Mouse (Mus musculus) gastrocnemius, adult 2 months (tissue): ENCODE results near the gene Slc1a1. TPM values are rescaled to one million over a fixed set of nuclear protein-coding genes. Genes with fewer than 3 reads are reported as not detected.
A peak's percentile ranks its signal among the peaks of the same experiment; 100 is the strongest.

Experiments used
- DNase-seq: peaks from one replicate; pipeline ENCODE4 v3.0.0; 2022
- H3K27ac ChIP-seq: fragments of 200-600 bp; 2 replicates; pipeline ENCODE4 v1.8.1; 2022; ENCODE audit warnings: mild to moderate bottlenecking
- H3K4me3 ChIP-seq: fragments of 200-600 bp; 2 replicates; pipeline ENCODE4 v1.8.1; 2022; ENCODE audit warnings: mild to moderate bottlenecking, moderate library complexity
- CTCF ChIP-seq: fragments of 200-600 bp; IDR thresholded peaks from 2 replicates; pipeline ENCODE4 v1.8.1; 2022; ENCODE audit warnings: antibody characterized with exemption, mild to moderate bottlenecking, moderate library complexity
- intact Hi-C: fragments of 180-260 bp; cut with DNase I; formaldehyde crosslinking; loops from one replicate; pipeline ENCODE4 v1.15.1; 2025
- total RNA-seq, 2 experiments: library from RNA; stranded (reverse); gene quantifications; 2 replicates each; pipeline ENCODE4 v1.2.3; 2021

The Slc1a1 gene
- total RNA-seq, 2 experiments from 2014 or later, result 1.3 to 4.2 TPM

- DNase-seq, result no peak
- no peak overlapping the region for H3K4me3 ChIP-seq
- no peak overlapping the region for H3K27ac ChIP-seq
- no peak for TF ChIP-seq CTCF
- intact Hi-C loops, result no loop called here
Observed at GRCm38 (mm10) chr19:28869251-28869855, 34.5 kb downstream of the Slc1a1 start.

GRCm38 (mm10) chr19:28870351-28870750, 35.5 kb downstream of the Slc1a1 start:
- intact Hi-C loops, result no loop called here
- Histone ChIP-seq H3K27ac (no peak overlapping the region), H3K4me3 (no peak overlapping the region)
- no peak for TF ChIP-seq CTCF
- DNase-seq, result no peak

GRCm38 (mm10) chr19:28879476-28879875, 44.6 kb downstream of the Slc1a1 start:
- TF ChIP-seq CTCF, result no peak
- no peak overlapping the region for H3K27ac ChIP-seq
- no peak for DNase-seq
- intact Hi-C loops, result no loop called here
- H3K4me3 ChIP-seq, result no peak overlapping the region

- Histone ChIP-seq H3K27ac (no peak overlapping the region), H3K4me3 (no peak overlapping the region)
- peak; percentile 59 for TF ChIP-seq CTCF
- intact Hi-C loops, result loop anchor here (2.0 kb wide), 1 partner anchor 106 kb away; no protein-coding TSS in a partner anchor
- peak; percentile 26 for DNase-seq
Observed at GRCm38 (mm10) chr19:28883126-28883525, 48.3 kb downstream of the Slc1a1 start.

GRCm38 (mm10) chr19:28888496-28888895, 53.6 kb downstream of the Slc1a1 start:
- intact Hi-C loops, result no loop called here
- Histone ChIP-seq H3K4me3 (no peak overlapping the region), H3K27ac (peak overlapping the region; percentile 38; the same call in 1 of the 2 replicates)
- DNase-seq, result no peak
- TF ChIP-seq CTCF, result no peak

GRCm38 (mm10) chr19:28889251-28889650, 54.4 kb downstream of the Slc1a1 start:
- H3K27ac ChIP-seq, result no peak overlapping the region
- intact Hi-C loops, result no loop called here
- TF ChIP-seq CTCF, result no peak
- no peak overlapping the region for H3K4me3 ChIP-seq
- no peak for DNase-seq

GRCm38 (mm10) chr19:28891238-28891637, 56.4 kb downstream of the Slc1a1 start:
- intact Hi-C loops, result no loop called here
- no peak for DNase-seq
- Histone ChIP-seq H3K4me3 (no peak overlapping the region), H3K27ac (no peak overlapping the region)
- no peak for TF ChIP-seq CTCF

GRCm38 (mm10) chr19:28891864-28892263, 57.0 kb downstream of the Slc1a1 start:
- Histone ChIP-seq H3K4me3 (no peak overlapping the region), H3K27ac (no peak overlapping the region)
- intact Hi-C loops, result no loop called here
- DNase-seq, result no peak
- TF ChIP-seq CTCF, result no peak

- intact Hi-C loops, result no loop called here
Observed at GRCm38 (mm10) chr19:28896639-28897038, 61.8 kb downstream of the Slc1a1 start.

GRCm38 (mm10) chr19:28897497-28897896, 62.6 kb downstream of the Slc1a1 start:
- Histone ChIP-seq H3K27ac (no peak overlapping the region), H3K4me3 (no peak overlapping the region)
- no peak for DNase-seq
- TF ChIP-seq CTCF, result no peak
- intact Hi-C loops, result no loop called here

More at GRCm38 (mm10) chr19:28896639-28897038, 61.8 kb downstream of the Slc1a1 start:
- no peak overlapping the region for H3K27ac ChIP-seq
- no peak for TF ChIP-seq CTCF
- DNase-seq, result no peak
- H3K4me3 ChIP-seq, result no peak overlapping the region

GRCm38 (mm10) chr19:28900771-28901170, 65.9 kb downstream of the Slc1a1 start:
- Histone ChIP-seq H3K27ac (no peak overlapping the region), H3K4me3 (no peak overlapping the region)
- intact Hi-C loops, result no loop called here
- no peak for TF ChIP-seq CTCF
- no peak for DNase-seq

- no peak for DNase-seq
- no peak for TF ChIP-seq CTCF
- H3K4me3 ChIP-seq, result no peak overlapping the region
- intact Hi-C loops, result no loop called here
- H3K27ac ChIP-seq, result no peak overlapping the region
Observed at GRCm38 (mm10) chr19:28902111-28902510, 67.3 kb downstream of the Slc1a1 start.

- H3K27ac ChIP-seq, result no peak overlapping the region
- no peak for DNase-seq
- TF ChIP-seq CTCF, result no peak
- intact Hi-C loops, result no loop called here
- H3K4me3 ChIP-seq, result no peak overlapping the region
Observed at GRCm38 (mm10) chr19:28902806-28903205, 68.0 kb downstream of the Slc1a1 start.

GRCm38 (mm10) chr19:28903536-28904119, 68.8 kb downstream of the Slc1a1 start:
- no peak for DNase-seq
- TF ChIP-seq CTCF, result no peak
- Histone ChIP-seq H3K27ac (no peak overlapping the region), H3K4me3 (no peak overlapping the region)
- intact Hi-C loops, result no loop called here
